Mouse (Mus musculus) intestine, postnatal 0 days (tissue): ENCODE data around the gene Olfr657. TPM values are rescaled to one million over a fixed set of nuclear protein-coding genes. Genes with fewer than 3 reads are reported as not detected.
A peak's percentile ranks its signal among the peaks of the same experiment; 100 is the strongest.

ENCODE experiments used
- ATAC-seq: fragments of 200-750 bp; cut with Nextera tagmentation; 2 replicates; pipeline ENCODE4 v1.8.0; 2017; ENCODE audit warnings: mild to moderate bottlenecking, moderate TSS enrichment, moderate library complexity
- H3K27ac ChIP-seq: fragments of 300-500 bp; sonication (generic); 2 replicates; pipeline ENCODE4 v1.5.1; 2014; ENCODE audit warnings: mild to moderate bottlenecking, low read depth, low read length, moderate library complexity
- H3K27me3 ChIP-seq: fragments of 300-500 bp; sonication (generic); replicated peaks from 2 replicates; pipeline ENCODE4 v1.6.1; 2014; ENCODE audit warnings: low read length, mixed read lengths; ENCODE audit not compliant: control insufficient read depth, insufficient read depth
- H3K36me3 ChIP-seq: fragments of 300-500 bp; sonication (generic); 2 replicates; pipeline ENCODE4 v1.6.1; 2014; ENCODE audit warnings: mild to moderate bottlenecking, moderate library complexity; ENCODE audit not compliant: control insufficient read depth, insufficient read depth
- H3K4me1 ChIP-seq: fragments of 300-500 bp; sonication (generic); replicated peaks from 2 replicates; pipeline ENCODE4 v1.6.1; 2014; ENCODE audit warnings: antibody characterized with exemption, low read length, mixed read lengths; ENCODE audit not compliant: control insufficient read depth, insufficient read depth
- H3K4me2 ChIP-seq: fragments of 300-500 bp; sonication (generic); replicated peaks from 2 replicates; pipeline ENCODE4 v1.6.1; 2014; ENCODE audit warnings: low read depth, mild to moderate bottlenecking, moderate library complexity
- H3K4me3 ChIP-seq: fragments of 300-500 bp; sonication (generic); 2 replicates; pipeline ENCODE4 v1.5.1; 2014; ENCODE audit warnings: low read depth, low read length
- H3K9ac ChIP-seq: fragments of 300-500 bp; sonication (generic); 2 replicates; pipeline ENCODE4 v1.6.1; 2014; ENCODE audit warnings: mild to moderate bottlenecking, low read depth, low read length
- H3K9me3 ChIP-seq: fragments of 300-500 bp; sonication (generic); 2 replicates; pipeline ENCODE4 v1.6.1; 2016; ENCODE audit warnings: mixed run types; ENCODE audit not compliant: control insufficient read depth
- CTCF ChIP-seq: sonication (generic); IDR thresholded peaks from 2 replicates; pipeline ENCODE4 v1.5.1; 2016; ENCODE audit warnings: low read depth, mild to moderate bottlenecking, control low read depth, antibody characterized with exemption, moderate library complexity
- WGBS: fragments of 180-500 bp; shearing (Covaris S2); extraction: QIAGEN DNeasy Blood & Tissue Kit; methylation state at CpG from one replicate; pipeline ENCODE4 v1.1.7; 2014; 5-methylcytosine and 5-hydroxymethylcytosine counted together
- polyA plus RNA-seq: library from polyadenylated mRNA; unstranded; fragments of >200 nt; fragmentation: Nextera tagmentation; extraction: Ambion mirVana; gene quantifications from 2 replicates; pipeline ENCODE4 v1.2.1, GENCODE M21; 2015

The Olfr657 gene
- polyA plus RNA-seq, 1 experiment from 2014 or later = not detected

DNA sequence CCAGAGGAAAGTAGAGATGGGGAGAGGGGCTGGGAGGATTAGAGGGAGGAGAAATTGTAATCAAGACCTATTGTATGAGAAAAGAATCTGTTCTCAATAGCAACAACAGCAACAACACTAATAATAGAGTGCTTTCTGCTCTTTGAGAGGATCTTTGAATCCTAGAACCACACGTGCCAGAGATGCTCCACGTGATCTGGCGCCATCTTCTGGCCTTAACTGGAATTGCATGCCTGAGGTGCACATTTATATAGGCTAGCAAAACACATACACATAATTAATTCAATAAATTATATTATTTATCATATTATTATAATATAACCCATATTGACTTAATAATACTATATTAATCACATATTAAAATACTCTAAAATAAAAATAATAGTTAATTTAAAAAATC is 21.4 kb upstream of the Olfr657 start:
- no peaks in the 10 kb centered on the region for H3K36me3 ChIP-seq
- no peaks in the 10 kb centered on the region for H3K4me1 ChIP-seq
- no peak overlapping the region for H3K9ac ChIP-seq
- no peaks in the 10 kb centered on the region for H3K9me3 ChIP-seq
- no peak overlapping the region for H3K27ac ChIP-seq
- TF ChIP-seq CTCF = peak; percentile 89
- no peak overlapping the region for H3K4me3 ChIP-seq
- ATAC-seq = peak; percentile 38; the same call in 1 of the 2 replicates
- no peaks in the 10 kb centered on the region for H3K27me3 ChIP-seq
- H3K4me2 ChIP-seq = no peak overlapping the region
- 9% methylated on average over 3 of the region's 3 CpGs for WGBS

- Histone ChIP-seq H3K9ac (no peak overlapping the region), H3K27me3 (no peaks in the 10 kb centered on the region), H3K9me3 (no peaks in the 10 kb centered on the region), H3K27ac (no peak overlapping the region), H3K4me2 (no peak overlapping the region), H3K4me3 (no peak overlapping the region), H3K36me3 (no peaks in the 10 kb centered on the region), H3K4me1 (no peaks in the 10 kb centered on the region)
- TF ChIP-seq CTCF = no peak
- ATAC-seq = no peak
These were observed 19.9 kb upstream of the Olfr657 start for GRCm38 (mm10) chr7:104604727-104605126.

DNA sequence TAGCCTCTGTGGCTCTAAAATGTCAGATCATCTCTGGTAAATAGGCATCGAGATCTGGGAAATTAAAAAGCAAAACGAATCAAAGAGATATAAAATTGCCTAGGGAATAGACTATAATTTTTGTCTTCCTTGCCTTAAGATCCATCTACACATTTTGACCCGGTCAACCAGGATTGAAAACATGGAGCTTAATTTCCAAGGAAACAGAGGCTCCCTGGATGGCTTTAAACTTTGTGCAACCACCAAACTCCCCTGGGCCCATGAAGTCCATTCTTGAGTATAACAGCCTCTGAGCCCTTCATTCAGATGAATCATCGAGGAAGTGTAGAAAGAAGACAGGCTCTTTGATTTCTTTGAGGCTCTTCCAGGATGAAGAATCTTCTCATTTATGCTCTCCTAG is 10.9 kb upstream of the Olfr657 start, which contains the start of gene Olfr656:
Gene Olfr656 (plus strand): TSS at position 301 of the 400 bp plus-strand sequence.
- 75% methylated on average over 4 of the region's 4 CpGs for WGBS
- Histone ChIP-seq H3K9me3 (no peaks in the 10 kb centered on the region), H3K4me1 (no peaks in the 10 kb centered on the region), H3K4me2 (no peak within 1 kb of the TSS), H3K36me3 (no peaks in the 10 kb centered on the region), H3K27me3 (no peaks in the 10 kb centered on the region), H3K27ac (no peak within 1 kb of the TSS), H3K9ac (no peak within 1 kb of the TSS), H3K4me3 (no peak within 1 kb of the TSS)
- no peak for TF ChIP-seq CTCF
- no peak for ATAC-seq

GRCm38 (mm10) chr7:104646841-104647482 is 22.4 kb downstream of the Olfr657 start, which contains the start of gene Olfr658:
Gene Olfr658, minus strand, starts transcription at chr7:104647305.
- Histone ChIP-seq H3K9ac (no peak within 1 kb of the TSS), H3K4me1 (no peaks in the 10 kb centered on the region), H3K9me3 (no peaks in the 10 kb centered on the region), H3K4me2 (peak within 1 kb of the TSS; percentile 55), H3K36me3 (no peaks in the 10 kb centered on the region), H3K27me3 (no peaks in the 10 kb centered on the region), H3K27ac (no peak within 1 kb of the TSS), H3K4me3 (no peak within 1 kb of the TSS)
- TF ChIP-seq CTCF = peak; percentile 81
- WGBS = 21% methylated on average over 22 of the region's 22 CpGs
- ATAC-seq = peak; percentile 73; the same call in 1 of the 2 replicates

GRCm38 (mm10) chr7:104666453-104666852 is 41.9 kb downstream of the Olfr657 start, which contains the start of gene Olfr659:
Gene Olfr659, plus strand, starts transcription at chr7:104666753.
- no peaks in the 10 kb centered on the region for H3K27me3 ChIP-seq
- no peaks in the 10 kb centered on the region for H3K9me3 ChIP-seq
- no peak within 1 kb of the TSS for H3K4me2 ChIP-seq
- H3K4me3 ChIP-seq = no peak within 1 kb of the TSS
- WGBS = 88% methylated on average over 3 of the region's 3 CpGs
- no peaks in the 10 kb centered on the region for H3K36me3 ChIP-seq
- no peaks in the 10 kb centered on the region for H3K4me1 ChIP-seq
- H3K27ac ChIP-seq = no peak within 1 kb of the TSS
- TF ChIP-seq CTCF = no peak
- no peak for ATAC-seq
- no peak within 1 kb of the TSS for H3K9ac ChIP-seq

DNA sequence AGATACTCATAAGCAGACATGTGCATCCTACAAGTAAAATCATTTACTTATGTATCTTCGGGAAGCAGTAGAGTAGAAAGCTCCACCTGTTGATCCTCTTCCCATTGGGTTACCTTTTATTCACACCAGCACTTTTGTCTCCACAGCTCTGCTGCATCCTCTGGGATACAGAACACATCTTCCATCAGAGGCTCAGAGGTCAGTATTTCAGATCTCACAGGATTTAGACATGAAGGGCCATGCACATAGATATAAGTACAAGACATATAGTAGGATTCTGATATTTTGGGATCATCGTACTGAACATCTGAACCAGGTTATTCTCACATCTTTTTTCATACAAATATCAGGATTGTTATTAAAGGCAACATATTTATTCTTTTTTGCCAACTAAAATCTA is 61.6 kb downstream of the Olfr657 start, which contains the start of gene Olfr661:
Gene Olfr661 (plus strand): TSS at position 301 of the 400 bp plus-strand sequence.
- WGBS = 86% methylated on average over 2 of the region's 2 CpGs
- H3K9ac ChIP-seq = no peak within 1 kb of the TSS
- no peak for TF ChIP-seq CTCF
- no peak for ATAC-seq
- H3K9me3 ChIP-seq = no peaks in the 10 kb centered on the region
- no peak within 1 kb of the TSS for H3K4me2 ChIP-seq
- no peak within 1 kb of the TSS for H3K4me3 ChIP-seq
- H3K36me3 ChIP-seq = no peaks in the 10 kb centered on the region
- H3K4me1 ChIP-seq = no peaks in the 10 kb centered on the region
- no peak within 1 kb of the TSS for H3K27ac ChIP-seq
- no peaks in the 10 kb centered on the region for H3K27me3 ChIP-seq

Other genes starting within 250 kb of the Olfr657 start
- gene Trim30c, start 224.0 kb upstream of the Olfr657 start, polyA plus RNA-seq = 0.10 and 0.14 TPM in 2 replicates
- gene Trim30a, start 159.6 kb upstream of the Olfr657 start, polyA plus RNA-seq = 5.0 and 5.3 TPM in 2 replicates
- gene Trim30d, start 116.9 kb upstream of the Olfr657 start, polyA plus RNA-seq = 18.7 and 18.8 TPM in 2 replicates
- not detected in 2 replicates for gene Olfr651, start 74.7 kb upstream of the Olfr657 start, polyA plus RNA-seq
- 0.04 TPM in 1 of 2 replicates, not detected in the other for gene Olfr652, start 63.9 kb upstream of the Olfr657 start, polyA plus RNA-seq
- 0.03 TPM in 1 of 2 replicates, not detected in the other for gene Olfr653, start 47.5 kb upstream of the Olfr657 start, polyA plus RNA-seq
- not detected in 2 replicates for gene Olfr654, start 37.8 kb upstream of the Olfr657 start, polyA plus RNA-seq
- gene Olfr655, start 23.0 kb upstream of the Olfr657 start, polyA plus RNA-seq = not detected in 2 replicates
- gene Olfr656, start 10.8 kb upstream of the Olfr657 start, polyA plus RNA-seq = not detected in 2 replicates
- gene Olfr658, start 22.5 kb downstream of the Olfr657 start, polyA plus RNA-seq = 0.09 TPM in 2 replicates
- gene Olfr659, start 42.0 kb downstream of the Olfr657 start, polyA plus RNA-seq = not detected in 2 replicates
- gene Olfr661, start 61.7 kb downstream of the Olfr657 start, polyA plus RNA-seq = not detected in 2 replicates
- not detected in 2 replicates for gene Usp17le, start 152.7 kb downstream of the Olfr657 start, polyA plus RNA-seq
- not detected in 2 replicates for gene Usp17lb, start 217.8 kb downstream of the Olfr657 start, polyA plus RNA-seq
- gene Usp17la, start 232.2 kb downstream of the Olfr657 start, polyA plus RNA-seq = not detected in 2 replicates